Mouse (Mus musculus): ENCODE results near the gene Hmcn1.

The Hmcn1 gene

DNA sequence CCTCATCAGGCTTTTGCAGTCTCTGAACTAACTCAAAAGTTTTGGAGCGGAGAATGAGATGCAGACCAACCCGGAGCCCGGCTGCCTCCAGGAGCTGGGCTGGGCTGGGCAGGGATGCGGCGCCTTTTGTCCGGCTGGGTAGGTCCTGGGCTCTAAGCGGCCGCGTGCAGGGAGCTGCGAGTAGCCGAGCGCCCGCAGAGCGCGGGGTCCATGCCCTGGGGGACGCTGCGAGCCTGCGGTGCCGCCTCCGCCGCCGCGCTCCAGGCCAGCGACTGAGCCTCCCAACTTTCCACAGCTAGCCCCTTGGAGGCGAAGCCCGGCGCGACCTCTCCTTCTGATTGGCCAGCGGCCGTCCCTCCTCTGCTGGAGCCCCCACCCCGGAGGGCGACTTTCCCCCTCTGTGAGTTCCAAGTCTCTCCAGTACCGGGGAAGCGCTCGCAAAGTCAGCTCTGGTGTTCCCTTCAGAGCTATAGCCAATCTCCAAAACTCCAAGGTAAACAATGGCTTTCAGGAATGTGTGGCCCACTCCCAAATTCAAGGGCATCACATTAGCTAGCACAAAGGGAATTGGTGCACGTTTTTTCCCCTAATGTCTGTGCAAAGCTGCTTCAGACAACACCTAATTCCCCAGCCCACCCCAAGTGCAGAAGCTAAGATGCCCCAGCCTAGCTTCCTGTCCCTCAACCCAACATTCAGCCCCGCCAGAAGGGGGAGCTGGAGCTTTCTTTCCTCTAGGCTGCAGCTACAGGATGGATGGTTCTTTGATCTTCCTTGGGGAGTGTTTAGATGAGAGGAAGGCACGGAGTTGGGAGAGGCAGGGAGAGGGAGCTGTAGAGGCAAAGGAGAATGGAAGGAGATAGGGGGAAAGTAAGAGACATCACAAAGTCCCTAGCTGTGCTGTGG is at the start of gene Hmcn1:
Gene Hmcn1, minus strand, starts transcription at position 274 of the 903 bp plus-strand sequence.
- peak; percentile 77 for DNase-seq (ENCODE audit: low read depth, low spot score)

DNA sequence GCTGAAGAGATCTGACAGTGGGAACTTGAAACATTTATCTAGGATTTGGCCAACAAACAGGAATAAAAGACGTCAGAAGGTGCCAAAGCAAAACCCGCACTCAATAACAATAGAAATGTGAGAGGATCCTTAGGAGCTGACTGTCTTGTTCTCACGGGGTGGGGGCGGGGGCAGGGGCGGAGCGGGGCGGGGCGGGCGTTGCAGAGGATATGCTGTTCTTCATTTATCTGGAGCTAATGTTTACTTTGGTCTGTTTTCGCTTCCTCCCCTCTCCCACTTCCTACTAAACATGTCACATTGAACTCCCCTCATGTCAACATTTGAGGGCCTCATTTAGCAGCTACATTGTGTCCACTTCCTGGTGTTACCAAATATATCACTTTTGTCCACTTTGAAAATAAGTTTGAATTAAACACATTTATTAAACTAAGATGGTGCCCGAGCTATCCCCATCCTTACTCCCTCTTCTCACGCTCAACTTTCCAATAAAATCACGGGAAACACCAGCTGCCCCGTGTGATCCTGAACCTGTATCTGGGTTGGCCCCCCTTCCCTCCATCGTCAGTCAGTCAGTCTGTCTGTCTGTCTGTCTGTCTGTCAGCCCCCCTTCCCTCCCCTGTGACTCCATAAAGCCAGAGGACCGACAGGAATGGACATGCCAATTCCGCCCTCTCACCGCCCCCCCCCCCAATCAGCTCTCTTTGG is 47.9 kb upstream of the Hmcn1 start:
- peak; percentile 10 for DNase-seq (ENCODE audit: low read depth, low spot score)

DNA sequence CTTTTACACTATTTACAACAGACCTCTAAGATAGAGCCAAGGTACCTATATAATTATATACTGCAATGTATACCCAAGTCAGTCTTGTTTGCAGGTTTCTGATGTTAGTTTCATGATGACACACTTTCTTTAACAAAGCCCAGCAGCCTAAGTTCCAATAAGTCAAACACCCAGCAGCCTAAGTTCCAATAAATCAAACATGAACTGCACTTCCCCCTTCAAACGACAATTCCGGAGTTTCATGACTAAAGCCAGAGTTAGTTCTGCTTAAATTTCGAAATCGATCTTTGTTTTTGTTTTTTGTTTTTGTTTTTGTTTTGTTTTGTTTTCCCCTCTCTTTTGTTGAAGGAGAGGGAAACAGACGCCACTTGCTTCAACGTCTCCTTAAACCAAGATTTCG is 47.1 kb upstream of the Hmcn1 start:
- no peak for DNase-seq (ENCODE audit: low read depth, low spot score)

DNA sequence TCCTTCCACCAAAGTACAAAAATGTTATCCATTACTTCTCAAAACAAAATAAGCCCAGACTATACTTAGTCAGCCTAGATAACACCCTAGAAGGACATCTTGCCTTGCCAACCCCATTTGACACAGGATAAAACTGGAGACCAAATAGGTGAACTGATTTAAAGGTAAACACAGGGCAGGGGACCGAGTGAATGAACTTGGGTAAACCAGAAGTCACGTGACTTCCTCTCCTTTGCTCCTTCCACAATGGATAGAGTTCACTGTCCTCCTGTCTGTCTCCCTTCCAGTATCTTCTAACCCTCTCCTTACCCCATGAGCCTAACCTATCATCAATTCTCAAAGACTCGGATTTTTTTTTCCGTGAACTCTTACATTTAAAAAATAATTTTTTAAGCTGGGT is 46.0 kb upstream of the Hmcn1 start:
- DNase-seq (ENCODE audit: low read depth, low spot score), result no peak

DNA sequence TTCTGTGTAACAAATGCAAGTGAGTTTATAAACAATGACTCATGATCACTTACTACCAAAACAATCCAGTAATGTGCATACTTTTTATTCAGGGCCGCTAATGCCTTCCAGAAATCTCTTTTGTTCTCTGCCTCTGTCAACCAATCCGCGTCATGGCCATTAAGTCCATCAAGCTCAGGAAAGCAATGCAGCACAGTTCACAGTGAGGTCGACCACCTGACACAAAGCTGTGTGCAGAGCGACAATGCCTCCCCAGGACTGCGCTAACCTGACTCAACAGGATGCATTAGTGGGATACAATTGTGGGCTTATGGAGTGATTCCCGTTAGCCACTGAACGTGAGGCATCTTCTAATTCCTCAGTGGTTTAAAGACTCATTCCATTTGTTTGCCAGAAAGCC is 45.3 kb upstream of the Hmcn1 start:
- DNase-seq (ENCODE audit: low read depth, low spot score), result no peak

DNA sequence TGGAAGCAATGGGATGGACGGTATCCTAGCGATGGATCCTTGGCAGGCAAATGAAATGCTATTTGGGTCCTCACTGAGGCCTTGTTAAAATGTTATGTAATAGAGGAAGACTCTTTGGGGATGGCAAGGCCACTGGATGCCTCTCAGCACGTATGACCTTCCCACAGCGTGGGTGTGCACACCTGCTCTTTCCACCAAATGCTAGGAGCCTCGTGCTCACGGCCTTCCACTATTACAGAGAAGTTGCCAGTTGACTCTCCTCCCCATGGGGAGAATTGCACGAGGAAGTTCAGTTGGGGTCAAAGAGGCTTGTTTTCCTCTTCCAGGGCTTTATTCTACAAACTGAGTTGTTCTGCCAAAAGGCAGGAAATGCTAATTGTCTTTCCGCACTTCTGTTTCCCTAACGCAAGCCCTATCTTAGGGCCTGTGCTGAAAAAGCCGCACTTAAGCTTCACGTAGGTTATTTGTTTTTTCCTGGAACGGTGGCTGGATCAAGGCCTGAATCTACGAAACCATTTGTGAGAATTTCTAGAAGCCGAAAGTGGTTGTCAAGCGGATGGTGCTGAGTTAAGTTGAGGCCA is 43.3 kb upstream of the Hmcn1 start:
- DNase-seq (ENCODE audit: low read depth, low spot score), result no peak

DNA sequence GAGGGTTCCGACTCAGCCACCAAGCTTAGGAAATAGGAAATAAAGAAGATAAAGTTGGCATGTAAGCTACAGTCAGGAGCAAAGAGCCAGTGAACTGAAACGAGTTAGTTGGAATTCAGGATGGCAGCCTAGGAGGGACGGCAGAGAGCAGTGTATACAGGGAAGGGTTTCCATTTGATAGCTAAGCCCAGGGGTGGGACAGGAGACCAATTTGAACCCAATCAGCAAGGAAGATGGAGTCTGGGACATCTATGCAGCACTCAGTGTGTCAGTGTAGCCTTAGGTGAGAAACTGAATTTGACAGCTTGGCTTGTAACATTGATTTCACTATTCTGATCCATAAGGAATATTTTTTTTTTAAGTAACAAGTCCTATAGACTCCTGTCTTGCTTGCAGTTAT is 42.5 kb upstream of the Hmcn1 start:
- no peak for DNase-seq (ENCODE audit: low read depth, low spot score)

DNA sequence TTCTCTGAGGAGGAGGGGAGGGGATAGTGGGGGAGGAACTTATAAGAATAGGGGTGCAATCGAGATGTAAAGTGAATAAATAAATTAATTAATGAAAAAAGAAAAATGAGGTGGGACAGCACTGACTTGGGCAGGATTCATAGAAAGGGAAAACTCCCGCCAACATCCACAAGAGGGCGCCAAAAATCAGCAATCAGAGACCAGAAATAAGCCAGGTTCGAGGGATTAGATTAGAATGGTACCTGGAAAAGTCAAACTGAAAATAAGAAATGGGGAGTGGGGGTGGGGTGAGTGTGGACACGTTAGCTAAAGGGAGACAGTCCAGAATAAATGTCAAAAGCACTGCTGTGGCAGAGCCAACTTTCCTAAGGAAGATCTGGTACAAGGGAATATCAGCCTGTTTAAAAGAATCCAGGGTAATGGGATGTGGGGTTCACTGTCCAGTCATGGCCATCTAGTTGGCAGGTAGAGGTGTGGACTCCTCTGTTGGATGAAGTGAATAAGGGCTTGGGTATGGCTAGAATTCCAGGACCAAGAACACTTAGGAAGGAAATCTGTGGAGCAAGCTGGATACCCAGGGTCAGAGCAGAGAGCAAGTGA is 41.9 kb upstream of the Hmcn1 start:
- peak; percentile 76 for DNase-seq (ENCODE audit: low read depth, low spot score)

DNA sequence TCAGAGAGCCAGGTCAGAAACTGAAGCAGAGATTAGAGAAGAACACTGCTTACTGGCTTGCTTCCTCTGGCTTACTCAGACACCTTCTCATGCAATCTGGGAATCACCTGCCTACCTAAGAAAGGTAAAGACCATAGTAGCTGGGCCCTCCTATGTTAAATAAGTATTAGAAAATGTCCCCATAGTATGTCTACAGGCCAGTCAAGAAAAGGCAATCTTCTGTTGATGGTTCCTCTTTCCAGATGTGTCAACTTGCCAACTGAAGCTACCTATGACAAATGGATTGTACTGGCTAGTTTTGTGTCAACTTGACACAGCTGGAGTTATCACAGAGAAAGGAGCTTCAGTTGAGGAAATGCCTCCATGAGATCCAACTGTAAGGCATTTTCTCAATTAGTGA is 40.1 kb upstream of the Hmcn1 start:
- DNase-seq (ENCODE audit: low read depth, low spot score), result no peak

DNA sequence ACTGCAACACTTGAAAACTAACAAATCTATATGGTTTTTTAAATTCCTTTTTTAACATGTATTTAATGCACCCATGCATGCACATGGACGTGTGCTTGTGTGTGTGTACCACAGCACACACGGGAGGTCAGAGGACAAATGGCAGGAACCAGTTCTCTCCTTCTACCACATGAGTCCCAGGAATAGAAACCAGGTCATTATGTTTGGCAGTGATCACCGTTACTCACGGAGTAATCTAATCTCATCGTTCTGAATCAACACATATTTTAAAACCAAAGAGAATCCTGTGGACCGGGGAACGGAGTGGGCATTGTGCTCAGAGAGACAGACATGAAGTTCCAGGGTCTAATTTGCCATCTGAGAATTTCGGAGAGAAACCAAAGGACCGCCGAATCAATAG is 38.3 kb upstream of the Hmcn1 start:
- DNase-seq (ENCODE audit: low read depth, low spot score), result no peak

DNA sequence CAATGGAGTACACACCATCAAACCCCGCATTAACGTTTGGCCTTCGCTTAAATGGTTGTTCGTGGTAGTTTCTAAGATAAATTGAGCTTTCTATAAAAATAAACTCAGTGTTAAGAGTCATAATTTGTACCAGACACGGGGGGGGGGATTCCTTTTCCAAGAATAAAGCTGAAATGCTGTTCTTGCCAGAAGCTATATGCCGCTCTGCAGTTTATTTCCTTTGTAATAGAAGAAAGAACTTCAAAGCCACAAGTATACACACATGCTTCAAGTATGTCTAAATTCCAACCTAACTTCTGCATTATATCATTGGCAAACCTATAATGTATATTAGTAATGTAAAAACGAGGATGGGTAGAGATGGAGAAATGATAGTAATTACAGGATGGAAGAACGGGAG is 37.9 kb upstream of the Hmcn1 start:
- DNase-seq (ENCODE audit: low read depth, low spot score), result no peak

DNA sequence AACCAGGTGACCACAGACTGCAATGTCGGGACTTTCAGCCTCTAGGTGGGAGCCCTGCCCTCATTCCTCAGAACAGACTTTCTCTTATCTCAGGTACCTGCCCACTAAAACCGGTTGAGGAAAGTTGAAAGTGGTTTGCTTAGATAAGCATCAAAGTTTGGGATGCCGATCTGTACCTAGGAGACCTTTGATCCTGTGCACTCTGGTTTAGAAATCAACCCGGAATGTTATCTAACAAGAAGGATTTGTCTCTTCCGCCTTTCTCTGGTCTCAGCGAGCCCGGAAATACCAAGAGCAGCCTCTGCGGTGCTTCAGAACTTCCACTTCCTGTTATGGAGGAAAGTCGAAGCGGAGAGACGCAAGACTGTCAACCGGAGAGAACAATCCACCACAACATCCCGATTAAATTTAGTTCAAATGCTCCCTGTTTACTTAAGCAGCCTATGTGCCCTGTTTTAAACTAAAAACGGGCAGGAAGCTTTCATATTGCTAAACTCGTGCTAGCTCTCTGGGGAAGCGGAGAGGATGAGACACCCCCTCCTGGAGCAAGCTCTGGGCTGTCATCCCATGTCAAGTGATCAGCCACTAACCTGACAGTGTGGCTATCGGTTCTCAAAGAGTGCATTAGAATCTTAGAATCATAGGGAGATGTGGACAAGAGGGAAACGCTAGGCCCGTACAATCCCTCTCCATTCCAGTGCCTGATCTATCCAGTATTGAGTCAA is 32.0 kb upstream of the Hmcn1 start:
- peak; percentile 77 for DNase-seq (ENCODE audit: low read depth, low spot score)

DNA sequence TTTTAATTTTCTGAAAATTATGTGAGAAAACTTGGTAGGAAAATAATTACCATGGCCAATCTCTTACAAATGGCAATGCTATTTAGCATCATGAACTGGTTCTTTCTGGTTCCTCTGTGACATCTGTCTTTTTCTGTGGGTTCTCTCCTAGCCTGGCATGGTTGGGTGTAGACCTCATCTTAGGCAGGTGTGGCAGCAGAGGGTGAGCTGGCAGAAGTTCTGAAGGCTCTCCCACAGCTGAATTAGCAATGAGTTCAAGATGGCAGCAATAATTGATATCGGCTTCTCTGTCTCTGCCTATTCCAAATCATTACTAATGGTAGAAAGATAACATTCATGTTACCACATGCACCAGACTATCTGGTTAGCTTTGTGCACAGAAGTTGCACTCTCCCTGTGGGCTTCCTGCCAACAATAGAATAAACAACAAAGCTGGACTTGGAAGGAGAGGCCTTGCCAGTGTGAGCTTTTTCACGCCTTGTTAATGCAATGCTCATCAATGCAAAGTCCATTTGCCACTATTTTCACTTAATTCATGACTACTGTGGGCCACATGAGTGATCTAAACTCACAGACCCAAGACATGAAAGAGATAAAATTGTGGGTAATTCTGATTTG is 26.1 kb upstream of the Hmcn1 start:
- DNase-seq (ENCODE audit: low read depth, low spot score), result no peak

DNA sequence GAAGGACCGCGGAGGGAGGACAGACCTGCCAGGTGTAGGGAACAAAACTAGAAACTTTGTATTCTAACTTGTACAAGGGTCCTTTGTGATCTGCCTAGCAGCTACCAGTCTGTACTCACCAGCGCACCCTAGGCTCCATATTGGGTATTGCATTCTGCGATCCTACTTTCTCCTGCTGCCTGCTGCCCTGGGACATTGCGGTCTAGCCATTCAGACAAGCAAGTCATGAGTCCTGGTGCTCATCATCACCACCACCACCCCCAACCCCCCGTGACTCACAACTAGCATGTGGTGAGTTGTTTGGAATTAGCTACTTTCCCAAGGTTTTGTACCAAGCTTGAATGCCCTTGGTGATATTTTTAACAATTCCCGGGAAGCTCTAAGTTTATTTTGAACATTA is 17.8 kb upstream of the Hmcn1 start:
- DNase-seq (ENCODE audit: low read depth, low spot score), result peak; percentile 85

DNA sequence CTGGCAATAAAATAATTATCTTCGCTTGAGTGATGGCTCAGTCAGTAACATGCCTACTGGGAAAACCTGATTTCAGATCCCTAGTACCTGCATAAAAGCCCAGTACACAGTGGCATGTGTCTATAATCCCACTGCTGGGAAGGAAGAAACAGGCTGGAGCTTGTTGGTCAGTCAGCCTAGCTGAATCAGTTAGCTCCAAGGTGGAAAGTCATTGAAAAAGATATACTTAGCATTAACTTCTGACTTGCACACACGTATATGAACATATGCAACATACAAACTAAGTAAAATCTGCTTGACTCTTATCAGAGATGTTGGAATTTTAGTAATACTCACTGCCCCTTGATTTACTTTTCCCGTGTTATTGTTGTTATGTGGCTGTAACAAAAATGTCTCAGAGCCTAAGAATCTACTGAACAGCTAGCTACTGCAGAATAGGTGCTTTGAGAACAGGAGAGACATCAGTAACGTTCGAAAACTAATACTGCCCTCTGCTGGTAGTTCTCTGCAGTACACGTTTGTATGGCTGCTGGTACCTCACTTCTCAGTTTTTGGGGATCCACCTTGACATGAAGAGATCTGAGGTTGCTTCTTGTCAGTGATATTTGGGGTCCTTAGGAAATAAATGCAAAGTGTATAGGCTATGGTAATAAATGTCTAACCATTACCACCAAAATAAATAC is 16.0 kb upstream of the Hmcn1 start:
- DNase-seq (ENCODE audit: low read depth, low spot score), result peak; percentile 84

DNA sequence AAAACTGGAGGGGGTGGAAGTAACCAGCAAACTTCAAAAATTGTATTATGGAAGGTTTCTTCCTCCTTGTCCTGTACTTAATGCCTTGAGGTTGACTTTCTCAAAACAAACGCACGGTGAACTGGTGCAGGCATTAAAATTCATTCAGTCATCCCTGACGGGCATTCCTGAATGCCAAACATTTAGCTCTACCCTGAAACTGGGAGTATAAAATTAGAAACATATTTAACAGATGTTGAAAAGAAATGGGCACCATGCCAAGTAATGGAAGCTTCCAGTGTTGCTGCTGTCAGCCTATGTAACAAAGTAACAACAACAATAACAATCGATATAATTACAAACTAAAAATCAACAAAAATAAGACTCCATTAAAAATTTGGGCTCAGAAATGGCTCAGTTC is 14.5 kb upstream of the Hmcn1 start:
- no peak for DNase-seq (ENCODE audit: low read depth, low spot score)

DNA sequence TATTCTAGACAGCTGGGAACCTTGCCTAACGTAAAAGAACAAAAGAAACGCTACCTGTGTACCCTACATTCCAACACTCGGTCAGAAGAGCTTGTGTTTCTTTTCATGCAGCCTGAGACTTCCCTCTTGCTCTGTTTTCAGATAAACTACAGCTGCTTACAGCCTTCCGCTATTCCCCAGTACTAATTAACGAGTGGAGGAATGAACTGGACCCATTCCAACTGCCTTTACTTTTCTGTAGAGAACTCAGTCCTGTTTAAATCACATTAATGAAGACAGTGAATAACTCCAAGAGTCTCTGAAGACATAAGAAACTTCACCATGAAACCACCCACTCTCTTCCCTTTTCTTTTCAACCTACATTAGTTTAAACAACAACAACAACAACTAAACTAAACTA is 10.8 kb upstream of the Hmcn1 start:
- DNase-seq (ENCODE audit: low read depth, low spot score), result no peak

DNA sequence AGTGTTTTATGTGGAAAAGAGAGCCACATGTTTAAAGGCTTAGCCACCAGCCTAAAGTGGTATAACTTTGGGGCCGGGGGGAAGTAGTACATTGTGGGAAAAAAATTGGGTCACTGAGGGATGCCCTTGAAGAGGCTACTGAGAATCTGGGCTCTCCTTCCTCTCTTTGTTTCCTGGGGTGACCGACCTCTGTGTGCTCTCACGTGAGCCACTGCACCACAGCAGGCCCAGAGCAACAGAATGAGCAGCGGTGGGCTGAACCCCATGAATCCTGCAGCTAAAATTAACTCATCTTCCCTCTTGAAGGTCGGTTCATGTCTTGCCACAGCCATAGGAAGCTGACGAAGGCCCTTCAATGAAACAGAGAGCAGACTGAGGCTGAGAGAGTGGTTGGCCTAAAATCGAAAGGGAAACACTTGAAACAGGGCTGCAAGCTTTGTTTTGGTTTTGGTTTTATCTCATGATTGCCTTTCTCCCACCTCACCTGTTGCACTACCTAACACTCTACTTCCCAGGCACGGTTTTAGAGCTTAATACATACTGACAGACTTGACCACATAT is 8.7 kb upstream of the Hmcn1 start:
- peak; percentile 66 for DNase-seq (ENCODE audit: low read depth, low spot score)

DNA sequence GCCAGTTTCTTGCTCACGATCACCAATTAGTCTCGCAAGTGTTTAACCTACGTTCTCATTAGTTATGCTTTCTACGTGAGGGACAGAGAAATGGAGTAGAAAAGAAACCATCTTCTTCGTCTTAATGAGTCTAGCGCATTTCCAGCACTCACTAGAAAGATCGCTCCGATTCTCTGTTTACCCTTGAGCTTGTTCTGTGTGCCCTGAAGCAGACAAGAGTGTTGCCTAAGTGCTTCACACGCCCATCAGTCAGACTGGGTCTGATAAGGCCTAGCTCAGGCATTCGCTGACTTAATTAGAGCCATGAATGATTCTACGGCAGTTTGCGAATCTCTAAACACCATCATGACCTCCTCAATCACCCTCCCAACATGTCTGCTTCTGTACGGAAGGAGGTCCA is 7.5 kb upstream of the Hmcn1 start:
- DNase-seq (ENCODE audit: low read depth, low spot score), result no peak

DNA sequence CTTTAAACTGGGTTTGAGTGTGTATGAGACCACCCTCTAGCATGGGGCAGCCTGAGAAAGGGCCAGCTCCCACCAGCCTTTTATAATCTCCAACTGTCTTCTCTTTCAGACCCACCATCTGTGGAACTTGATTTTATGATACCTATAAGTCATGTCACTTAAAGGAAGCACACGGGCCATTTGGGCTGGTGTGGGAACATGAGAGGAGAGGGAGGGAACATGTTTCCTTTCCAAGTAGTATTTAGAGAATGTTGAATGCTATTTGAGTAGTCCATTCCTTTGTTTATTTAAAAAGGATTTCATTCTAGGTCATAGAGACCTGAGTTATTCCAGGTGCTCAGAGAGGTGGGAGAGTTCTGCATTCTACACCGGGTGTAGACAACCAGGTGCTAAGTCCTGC is 1.4 kb upstream of the Hmcn1 start:
- no peak for DNase-seq (ENCODE audit: low read depth, low spot score)

Measured in CD4-positive, CD25-positive, alpha-beta regulatory T cell, adult 2 months (primary cell).